Mouse (Mus musculus): ENCODE data around the gene Prl3d2. TPM values are rescaled to one million over a fixed set of nuclear protein-coding genes. Genes with fewer than 3 reads are reported as not detected.
"Not testable (repeated sequence)": the region's sequence is repeated elsewhere in the genome, so short reads cannot be mapped to it uniquely, and the experiment has no call there.

Gene Prl3d2
- not detected in 2 replicates for polyA plus RNA-seq (2015; fragmentation: Nextera tagmentation; extraction: Ambion mirVana)

- not testable (repeated sequence) for ATAC-seq (replicated peaks; ENCODE audit: low FRiP score, low read depth); H3K27me3 ChIP-seq (ENCODE audit: insufficient read depth, low read length); H3K4me1 ChIP-seq (replicated peaks; ENCODE audit: insufficient read depth, low read length); DNase-seq (ENCODE audit: low spot score); H3K4me3 ChIP-seq (replicated peaks; ENCODE audit: low read depth, low read length); H3K9ac ChIP-seq (ENCODE audit: low read depth, low read length); H3K9me3 ChIP-seq (replicated peaks; ENCODE audit: low read length); H3K27ac ChIP-seq; H3K36me3 ChIP-seq (ENCODE audit: insufficient read depth, low read length); H3K4me2 ChIP-seq (ENCODE audit: low read length)
- WGBS: 95% methylated on average over 3 of the region's 4 CpGs
These were observed at the start of gene Prl3d2 for GRCm38 (mm10) chr13:27121398-27121797. Gene Prl3d2 (plus strand): TSS chr13:27121698.

DNA sequence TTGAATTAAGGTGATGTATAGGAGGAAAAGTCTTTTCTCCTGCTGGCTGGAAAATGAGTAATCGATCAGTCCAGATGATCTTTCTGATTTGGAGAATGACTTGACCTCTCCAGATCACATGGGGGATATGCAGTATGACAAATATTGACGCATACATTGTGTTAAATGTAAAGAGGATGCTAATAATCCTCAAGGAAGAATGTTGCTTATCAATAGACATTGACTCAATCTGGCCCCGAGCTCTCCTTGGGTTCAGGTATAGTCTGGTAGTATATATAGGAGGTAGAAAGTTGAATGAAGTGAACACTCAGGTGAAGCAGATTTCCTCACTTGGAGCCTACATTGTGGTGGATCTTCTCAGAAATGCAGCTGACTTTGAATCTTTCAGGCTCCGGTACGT, 27.6 kb upstream of the Prl3d2 start, which contains the start of gene Prl3d1:
Gene Prl3d1, plus strand, starts transcription at position 301 of the 400 bp plus-strand sequence.
- not testable (repeated sequence) for ATAC-seq (replicated peaks; ENCODE audit: low FRiP score, low read depth); H3K4me3 ChIP-seq (replicated peaks; ENCODE audit: low read depth, low read length); H3K9ac ChIP-seq (ENCODE audit: low read depth, low read length); H3K36me3 ChIP-seq (ENCODE audit: insufficient read depth, low read length); DNase-seq (ENCODE audit: low spot score); H3K27me3 ChIP-seq (ENCODE audit: insufficient read depth, low read length); H3K9me3 ChIP-seq (replicated peaks; ENCODE audit: low read length); H3K4me1 ChIP-seq (replicated peaks; ENCODE audit: insufficient read depth, low read length); H3K27ac ChIP-seq; H3K4me2 ChIP-seq (ENCODE audit: low read length)
- 91% methylated on average over 5 of the region's 5 CpGs for WGBS

DNA sequence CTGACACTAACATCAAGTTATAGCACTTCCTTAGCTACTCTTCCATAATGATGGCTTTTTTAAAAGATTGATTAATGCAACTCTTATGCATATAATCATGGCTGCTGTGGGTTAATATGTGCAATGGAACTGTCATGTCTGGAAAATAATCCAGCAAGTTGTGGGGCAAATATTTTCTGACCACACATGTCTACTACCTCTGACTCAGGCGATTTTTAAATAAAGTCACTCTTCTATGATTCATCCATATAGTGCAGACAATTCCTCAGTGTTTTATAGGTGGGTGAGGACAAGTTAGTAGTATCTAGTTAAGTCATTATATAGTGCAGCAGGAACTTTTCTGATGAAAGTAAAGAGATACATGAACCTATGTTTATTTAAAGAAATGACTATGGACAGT, 26.8 kb downstream of the Prl3d2 start:
- no peak for TF ChIP-seq CTCF (IDR thresholded peaks at IDR 0.05; ENCODE audit: low read depth)
- no peaks in the 10 kb centered on the region for H3K4me1 ChIP-seq (replicated peaks; ENCODE audit: insufficient read depth, low read length)
- no peaks in the 10 kb centered on the region for H3K27me3 ChIP-seq (ENCODE audit: insufficient read depth, low read length)
- no peak overlapping the region for H3K9ac ChIP-seq (ENCODE audit: low read depth, low read length)
- no peak overlapping the region for H3K27ac ChIP-seq
- no peaks in the 10 kb centered on the region for H3K9me3 ChIP-seq (replicated peaks; ENCODE audit: low read length)
- no peaks in the 10 kb centered on the region for H3K36me3 ChIP-seq (ENCODE audit: insufficient read depth, low read length)
- 56% methylated on average over 1 of the region's 1 CpGs for WGBS
- ATAC-seq (replicated peaks; ENCODE audit: low FRiP score, low read depth) (no peak), DNase-seq (ENCODE audit: low spot score) (no peak)
- no peak overlapping the region for H3K4me2 ChIP-seq (ENCODE audit: low read length)
- H3K4me3 ChIP-seq (replicated peaks; ENCODE audit: low read depth, low read length): no peak overlapping the region

DNA sequence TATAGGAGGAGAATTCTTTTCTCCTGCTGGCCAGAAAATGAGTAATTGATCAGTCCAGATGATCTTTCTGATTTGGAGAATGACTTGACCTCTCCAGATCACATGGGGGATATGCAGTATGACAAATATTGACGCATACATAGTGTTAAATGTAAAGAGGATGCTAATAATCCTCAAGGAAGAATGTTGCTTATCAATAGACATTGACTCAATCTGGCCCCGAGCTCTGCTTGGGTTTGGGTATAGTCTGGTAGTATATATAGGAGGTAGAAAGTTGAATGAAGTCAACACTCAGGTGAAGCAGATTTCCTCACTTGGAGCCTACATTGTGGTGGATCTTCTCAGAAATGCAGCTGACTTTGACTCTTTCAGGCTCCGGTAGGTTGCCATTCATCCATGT, 35.0 kb downstream of the Prl3d2 start, which contains the start of gene Prl3d3:
Gene Prl3d3, plus strand, starts transcription at position 301 of the 400 bp plus-strand sequence.
- H3K36me3 ChIP-seq (ENCODE audit: insufficient read depth, low read length); H3K9me3 ChIP-seq (replicated peaks; ENCODE audit: low read length); H3K9ac ChIP-seq (ENCODE audit: low read depth, low read length); DNase-seq (ENCODE audit: low spot score); H3K4me2 ChIP-seq (ENCODE audit: low read length); H3K27me3 ChIP-seq (ENCODE audit: insufficient read depth, low read length); ATAC-seq (replicated peaks; ENCODE audit: low FRiP score, low read depth); H3K4me1 ChIP-seq (replicated peaks; ENCODE audit: insufficient read depth, low read length); H3K4me3 ChIP-seq (replicated peaks; ENCODE audit: low read depth, low read length); H3K27ac ChIP-seq: not testable (repeated sequence)
- WGBS: 84% methylated on average over 3 of the region's 3 CpGs

Other genes with a start within 250 kb of the Prl3d2 start
- gene Prl, start 64.1 kb upstream of the Prl3d2 start, polyA plus RNA-seq (2015; fragmentation: Nextera tagmentation; extraction: Ambion mirVana): not detected in 2 replicates
- not detected in 2 replicates for gene Prl3d1, start 27.5 kb upstream of the Prl3d2 start, polyA plus RNA-seq (2015; fragmentation: Nextera tagmentation; extraction: Ambion mirVana)
- not detected in 2 replicates for gene Prl3d3, start 35.1 kb downstream of the Prl3d2 start, polyA plus RNA-seq (2015; fragmentation: Nextera tagmentation; extraction: Ambion mirVana)
- not detected in 2 replicates for gene Prl3c1, start 75.0 kb downstream of the Prl3d2 start, polyA plus RNA-seq (2015; fragmentation: Nextera tagmentation; extraction: Ambion mirVana)
- not detected in 2 replicates for gene Prl3b1, start 120.1 kb downstream of the Prl3d2 start, polyA plus RNA-seq (2015; fragmentation: Nextera tagmentation; extraction: Ambion mirVana)
- not detected in 2 replicates for gene Prl3a1, start 137.7 kb downstream of the Prl3d2 start, polyA plus RNA-seq (2015; fragmentation: Nextera tagmentation; extraction: Ambion mirVana)
- gene Prl6a1, start 190.9 kb downstream of the Prl3d2 start, polyA plus RNA-seq (2015; fragmentation: Nextera tagmentation; extraction: Ambion mirVana): not detected in 2 replicates
- gene Prl8a2, start 224.0 kb downstream of the Prl3d2 start, polyA plus RNA-seq (2015; fragmentation: Nextera tagmentation; extraction: Ambion mirVana): not detected in 2 replicates

Data from kidney, postnatal 0 days (tissue).